Mouse (Mus musculus): ENCODE measurements around the gene Arg2. TPM values are rescaled to one million over a fixed set of nuclear protein-coding genes. Genes with fewer than 3 reads are reported as not detected.

Arg2 gene
- polyA plus RNA-seq, 1 experiment, result not detected

GRCm38 (mm10) chr12:79104544-79104943, 26.0 kb upstream of the Arg2 start:
- no peak overlapping the region for H3K27ac ChIP-seq (ENCODE audit: insufficient read depth, low read length)
- H3K27me3 ChIP-seq (ENCODE audit: control insufficient read depth, insufficient read depth, low read length, poor library complexity, severe bottlenecking), result no peaks in the 10 kb centered on the region
- H3K4me1 ChIP-seq (ENCODE audit: control insufficient read depth, insufficient read depth, low read length), result no peaks in the 10 kb centered on the region
- no peaks in the 10 kb centered on the region for H3K36me3 ChIP-seq (ENCODE audit: control insufficient read depth, insufficient read depth, low read length, poor library complexity, severe bottlenecking)
- no peak overlapping the region for H3K9ac ChIP-seq (ENCODE audit: low read depth, poor library complexity, severe bottlenecking)
- TF ChIP-seq POLR2A (IDR thresholded peaks at IDR 0.05; ENCODE audit: insufficient read depth, low read length) (no peak), CTCF (IDR thresholded peaks at IDR 0.05; ENCODE audit: low read depth, low read length) (no peak), EP300 (IDR thresholded peaks at IDR 0.05; ENCODE audit: insufficient read depth, low read depth, low read length) (no peak)
- no peaks in the 10 kb centered on the region for H3K9me3 ChIP-seq (replicated peaks; ENCODE audit: control insufficient read depth, insufficient read depth, low read length, poor library complexity, severe bottlenecking)
- no peak overlapping the region for H3K4me3 ChIP-seq (ENCODE audit: low read depth, low read length)

- Histone ChIP-seq H3K9me3 (replicated peaks; ENCODE audit: control insufficient read depth, insufficient read depth, low read length, poor library complexity, severe bottlenecking) (no peaks in the 10 kb centered on the region), H3K4me1 (ENCODE audit: control insufficient read depth, insufficient read depth, low read length) (no peaks in the 10 kb centered on the region), H3K4me3 (ENCODE audit: low read depth, low read length) (no peak overlapping the region), H3K27ac (ENCODE audit: insufficient read depth, low read length) (no peak overlapping the region), H3K36me3 (ENCODE audit: control insufficient read depth, insufficient read depth, low read length, poor library complexity, severe bottlenecking) (no peaks in the 10 kb centered on the region), H3K27me3 (ENCODE audit: control insufficient read depth, insufficient read depth, low read length, poor library complexity, severe bottlenecking) (no peaks in the 10 kb centered on the region), H3K9ac (ENCODE audit: low read depth, poor library complexity, severe bottlenecking) (no peak overlapping the region)
- TF ChIP-seq POLR2A (IDR thresholded peaks at IDR 0.05; ENCODE audit: insufficient read depth, low read length) (no peak), CTCF (IDR thresholded peaks at IDR 0.05; ENCODE audit: low read depth, low read length) (no peak), EP300 (IDR thresholded peaks at IDR 0.05; ENCODE audit: insufficient read depth, low read depth, low read length) (no peak)
Observed at GRCm38 (mm10) chr12:79105312-79105711, 25.3 kb upstream of the Arg2 start.

GRCm38 (mm10) chr12:79118991-79119390, 11.6 kb upstream of the Arg2 start:
- TF ChIP-seq POLR2A (IDR thresholded peaks at IDR 0.05; ENCODE audit: insufficient read depth, low read length), result no peak
- TF ChIP-seq EP300 (IDR thresholded peaks at IDR 0.05; ENCODE audit: insufficient read depth, low read depth, low read length), result no peak
- no peak for TF ChIP-seq CTCF (IDR thresholded peaks at IDR 0.05; ENCODE audit: low read depth, low read length)

GRCm38 (mm10) chr12:79122820-79123219, 7.8 kb upstream of the Arg2 start:
- no peak for TF ChIP-seq EP300 (IDR thresholded peaks at IDR 0.05; ENCODE audit: insufficient read depth, low read depth, low read length)
- TF ChIP-seq POLR2A (IDR thresholded peaks at IDR 0.05; ENCODE audit: insufficient read depth, low read length), result no peak
- TF ChIP-seq CTCF (IDR thresholded peaks at IDR 0.05; ENCODE audit: low read depth, low read length), result no peak
- Histone ChIP-seq H3K9me3 (replicated peaks; ENCODE audit: control insufficient read depth, insufficient read depth, low read length, poor library complexity, severe bottlenecking) (no peaks in the 10 kb centered on the region), H3K27me3 (ENCODE audit: control insufficient read depth, insufficient read depth, low read length, poor library complexity, severe bottlenecking) (no peaks in the 10 kb centered on the region), H3K27ac (ENCODE audit: insufficient read depth, low read length) (no peak overlapping the region), H3K9ac (ENCODE audit: low read depth, poor library complexity, severe bottlenecking) (no peak overlapping the region), H3K36me3 (ENCODE audit: control insufficient read depth, insufficient read depth, low read length, poor library complexity, severe bottlenecking) (no peaks in the 10 kb centered on the region), H3K4me3 (ENCODE audit: low read depth, low read length) (no peak overlapping the region), H3K4me1 (ENCODE audit: control insufficient read depth, insufficient read depth, low read length) (no peaks in the 10 kb centered on the region)

More at GRCm38 (mm10) chr12:79118991-79119390, 11.6 kb upstream of the Arg2 start:
- H3K9ac ChIP-seq (ENCODE audit: low read depth, poor library complexity, severe bottlenecking), result no peak overlapping the region
- no peak overlapping the region for H3K4me3 ChIP-seq (ENCODE audit: low read depth, low read length)
- H3K27me3 ChIP-seq (ENCODE audit: control insufficient read depth, insufficient read depth, low read length, poor library complexity, severe bottlenecking), result no peaks in the 10 kb centered on the region
- peaks cover 13% of the 10 kb centered on the region for H3K9me3 ChIP-seq (replicated peaks; ENCODE audit: control insufficient read depth, insufficient read depth, low read length, poor library complexity, severe bottlenecking)
- no peak overlapping the region for H3K27ac ChIP-seq (ENCODE audit: insufficient read depth, low read length)
- no peaks in the 10 kb centered on the region for H3K4me1 ChIP-seq (ENCODE audit: control insufficient read depth, insufficient read depth, low read length)
- H3K36me3 ChIP-seq (ENCODE audit: control insufficient read depth, insufficient read depth, low read length, poor library complexity, severe bottlenecking), result no peaks in the 10 kb centered on the region

- H3K27me3 ChIP-seq (ENCODE audit: control insufficient read depth, insufficient read depth, low read length, poor library complexity, severe bottlenecking), result peaks cover 20% of the 10 kb centered on the region
Observed at GRCm38 (mm10) chr12:79131178-79131675, 650 bp downstream of the Arg2 start.

GRCm38 (mm10) chr12:79131706-79132460, 1.3 kb downstream of the Arg2 start:
- Histone ChIP-seq H3K36me3 (ENCODE audit: control insufficient read depth, insufficient read depth, low read length, poor library complexity, severe bottlenecking) (no peaks in the 10 kb centered on the region), H3K27me3 (ENCODE audit: control insufficient read depth, insufficient read depth, low read length, poor library complexity, severe bottlenecking) (peaks cover 20% of the 10 kb centered on the region), H3K4me3 (ENCODE audit: low read depth, low read length) (no peak overlapping the region), H3K9me3 (replicated peaks; ENCODE audit: control insufficient read depth, insufficient read depth, low read length, poor library complexity, severe bottlenecking) (no peaks in the 10 kb centered on the region), H3K4me1 (ENCODE audit: control insufficient read depth, insufficient read depth, low read length) (no peaks in the 10 kb centered on the region), H3K9ac (ENCODE audit: low read depth, poor library complexity, severe bottlenecking) (no peak overlapping the region), H3K27ac (ENCODE audit: insufficient read depth, low read length) (no peak overlapping the region)
- TF ChIP-seq CTCF (IDR thresholded peaks at IDR 0.05; ENCODE audit: low read depth, low read length) (no peak), EP300 (IDR thresholded peaks at IDR 0.05; ENCODE audit: insufficient read depth, low read depth, low read length) (no peak), POLR2A (IDR thresholded peaks at IDR 0.05; ENCODE audit: insufficient read depth, low read length) (no peak)

More at GRCm38 (mm10) chr12:79131178-79131675, 650 bp downstream of the Arg2 start:
- no peaks in the 10 kb centered on the region for H3K4me1 ChIP-seq (ENCODE audit: control insufficient read depth, insufficient read depth, low read length)
- H3K27ac ChIP-seq (ENCODE audit: insufficient read depth, low read length), result no peak overlapping the region
- H3K9ac ChIP-seq (ENCODE audit: low read depth, poor library complexity, severe bottlenecking), result no peak overlapping the region
- no peaks in the 10 kb centered on the region for H3K36me3 ChIP-seq (ENCODE audit: control insufficient read depth, insufficient read depth, low read length, poor library complexity, severe bottlenecking)
- TF ChIP-seq EP300 (IDR thresholded peaks at IDR 0.05; ENCODE audit: insufficient read depth, low read depth, low read length) (no peak), POLR2A (IDR thresholded peaks at IDR 0.05; ENCODE audit: insufficient read depth, low read length) (no peak), CTCF (IDR thresholded peaks at IDR 0.05; ENCODE audit: low read depth, low read length) (no peak)
- H3K4me3 ChIP-seq (ENCODE audit: low read depth, low read length), result peak overlapping the region; percentile 74
- no peaks in the 10 kb centered on the region for H3K9me3 ChIP-seq (replicated peaks; ENCODE audit: control insufficient read depth, insufficient read depth, low read length, poor library complexity, severe bottlenecking)

All from ES-Bruce4 (cell line).